Mouse (Mus musculus) cerebellum, adult 9-10 months (tissue): Measurements from ENCODE around the gene Ldhc.
"Not testable (repeated sequence)": the region's sequence is repeated elsewhere in the genome, so short reads cannot be mapped to it uniquely, and the experiment has no call there.

Experiments
- DNase-seq: peaks from one replicate; pipeline ENCODE4 v3.0.0; 2022

Gene Ldhc

DNA sequence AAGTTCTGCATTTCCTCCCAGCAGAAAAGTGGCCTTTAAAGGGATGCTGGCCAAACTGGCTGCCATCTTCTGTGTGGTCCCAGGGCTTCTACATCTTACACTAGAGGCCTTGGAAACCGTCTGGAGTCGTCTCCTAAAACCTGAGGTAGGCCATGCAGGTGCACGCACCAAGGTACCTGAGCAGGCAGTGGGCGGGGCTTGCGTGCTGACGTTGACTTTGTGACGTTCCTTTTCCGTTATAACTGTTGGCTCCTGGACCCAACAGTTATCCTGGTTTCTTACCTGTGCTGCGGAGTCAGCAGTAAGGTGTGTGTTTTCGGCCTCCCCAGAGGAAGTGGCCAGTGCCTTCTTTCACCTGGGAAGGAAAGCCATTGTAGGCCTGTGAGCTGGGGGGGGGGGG lies at the start of gene Ldhc:
Ldhc (plus strand) TSS at position 208 of the 400 bp plus-strand sequence.
- DNase-seq: no peak

DNA sequence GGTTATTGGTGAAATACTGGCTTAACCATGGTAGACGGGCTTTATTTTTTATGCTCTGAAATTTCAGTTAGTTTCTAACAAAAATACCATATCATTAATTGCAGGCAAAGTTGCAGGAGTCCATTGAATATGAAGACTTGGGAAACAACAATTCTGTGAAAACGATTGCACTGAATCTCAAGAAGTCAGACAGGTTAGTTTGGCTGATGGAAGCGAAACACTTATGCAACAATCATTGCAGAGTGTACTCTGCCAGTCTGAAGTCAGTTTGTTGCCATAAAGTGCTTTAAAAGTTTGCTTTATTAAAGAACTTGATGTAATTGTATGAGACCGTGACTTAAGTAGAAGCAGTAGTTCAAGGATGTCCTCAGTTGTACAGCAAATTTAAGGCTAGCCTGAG lies 47.0 kb upstream of the Ldhc start:
- no peak for DNase-seq

GRCm38 (mm10) chr7:46820876-46821632 lies 39.9 kb upstream of the Ldhc start:
- DNase-seq: not testable (repeated sequence)

GRCm38 (mm10) chr7:46827046-46827802 lies 33.8 kb upstream of the Ldhc start:
- DNase-seq: no peak

DNA sequence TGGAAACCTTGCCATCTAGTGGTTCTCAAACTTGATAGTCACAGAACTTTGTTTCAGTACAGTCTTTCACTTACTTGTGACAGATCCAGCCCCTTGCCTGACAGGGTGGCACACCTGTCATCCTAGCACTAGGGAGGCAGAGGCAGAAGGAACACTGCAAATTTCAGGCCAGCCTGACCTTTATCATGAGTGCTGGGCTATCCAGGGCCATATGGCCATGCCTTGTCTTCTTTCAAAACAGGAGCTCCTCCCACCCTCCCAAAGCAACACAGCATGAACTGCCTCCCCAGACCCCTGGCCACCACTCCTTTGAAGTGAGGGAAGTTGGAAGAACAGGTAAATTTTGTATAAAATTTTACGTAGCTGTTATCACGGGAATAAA lies 33.2 kb upstream of the Ldhc start:
- no peak for DNase-seq

GRCm38 (mm10) chr7:46829911-46830310 lies 31.1 kb upstream of the Ldhc start:
- DNase-seq: no peak

DNA sequence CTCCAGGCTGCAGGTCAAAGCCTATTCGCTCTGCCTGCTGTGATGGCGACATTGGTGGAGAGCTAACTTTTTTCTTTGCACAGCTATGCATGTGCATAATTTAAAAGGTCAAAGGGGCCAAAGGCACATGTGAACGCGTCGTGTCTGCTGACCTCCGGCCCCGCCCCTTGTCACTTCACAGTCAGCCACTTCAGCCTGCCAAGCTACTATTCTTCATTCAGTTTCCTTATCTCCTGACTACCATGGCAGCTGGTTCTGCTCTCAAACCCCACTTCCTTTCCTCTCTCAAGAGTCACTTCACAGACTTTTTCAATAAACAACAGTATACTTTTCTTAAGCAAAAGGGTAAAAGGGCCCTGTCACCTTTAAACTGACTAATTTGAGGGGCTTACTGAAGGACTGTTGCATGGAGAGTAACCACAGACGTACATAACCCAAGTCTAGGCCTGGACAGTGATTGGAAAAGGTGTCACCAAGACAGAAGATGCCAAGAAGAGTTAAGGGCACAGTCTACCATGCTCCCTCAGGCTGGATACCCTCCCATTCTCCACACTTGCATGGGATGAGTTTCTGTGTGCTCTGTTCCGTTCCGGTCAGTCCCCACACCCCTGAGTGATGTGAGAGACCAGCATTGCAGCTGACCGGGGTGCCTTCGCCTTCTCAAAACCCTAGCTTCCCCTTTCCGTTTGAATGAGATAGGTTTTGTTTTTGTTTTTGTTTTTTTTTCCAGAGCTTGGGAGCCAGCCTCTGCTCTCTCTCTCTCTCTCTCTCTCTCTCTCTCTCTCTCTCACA lies 30.0 kb upstream of the Ldhc start:
- DNase-seq: no peak

DNA sequence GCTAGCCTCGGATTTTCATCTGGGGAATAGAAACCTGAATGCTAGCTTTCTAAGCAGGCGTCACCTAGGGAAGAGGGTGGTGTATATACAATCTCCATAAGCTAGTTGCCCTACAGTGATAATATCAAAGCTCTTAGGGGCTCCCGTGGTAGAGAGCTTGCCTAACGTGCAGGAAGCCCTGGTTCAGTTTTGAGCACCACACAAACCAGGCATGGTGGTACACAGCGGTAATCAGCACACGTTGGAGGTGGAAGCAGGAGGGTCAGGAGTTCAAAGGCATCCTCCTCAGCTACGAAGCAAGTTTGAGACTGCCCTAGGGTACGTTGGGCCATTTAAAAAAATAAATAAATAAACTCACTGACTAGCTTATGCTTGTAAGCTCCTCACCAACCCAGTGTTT lies 29.3 kb upstream of the Ldhc start:
- DNase-seq: no peak

- not testable (repeated sequence) for DNase-seq
These were observed 28.7 kb upstream of the Ldhc start for GRCm38 (mm10) chr7:46832112-46832810.

GRCm38 (mm10) chr7:46833266-46833665 lies 27.7 kb upstream of the Ldhc start:
- no peak for DNase-seq

- no peak for DNase-seq
These were observed 27.2 kb upstream of the Ldhc start for GRCm38 (mm10) chr7:46833670-46834255.

DNA sequence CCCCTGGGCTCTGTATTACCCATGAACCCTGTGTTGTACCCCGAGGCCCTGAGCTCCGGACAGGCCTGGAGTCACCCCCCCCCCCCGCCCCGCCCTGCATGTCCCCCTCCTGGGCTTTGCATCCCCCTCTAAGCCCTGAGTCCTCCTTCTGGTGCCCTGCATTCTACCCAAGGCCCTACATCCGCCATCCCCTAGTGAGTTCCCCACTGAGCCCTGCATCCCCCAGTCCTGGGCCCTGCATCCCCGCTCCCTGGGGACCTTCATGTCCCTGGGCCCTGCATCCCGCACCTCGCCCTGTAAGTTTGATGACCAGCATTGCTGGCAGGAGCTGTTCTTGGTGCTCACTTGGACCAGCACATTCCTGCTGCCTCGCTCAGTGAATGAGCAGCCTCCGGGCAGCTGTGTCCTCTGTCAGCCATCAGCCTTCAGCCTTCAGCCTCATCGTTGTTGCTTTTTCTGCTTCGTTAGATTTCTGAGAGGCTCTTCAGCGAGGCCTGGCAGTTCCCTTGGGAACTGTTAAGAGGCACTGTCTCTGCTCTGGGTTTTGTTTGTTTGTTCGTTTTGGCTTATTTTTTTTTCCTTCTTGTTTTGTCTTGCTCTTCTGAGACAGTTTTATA lies 25.9 kb upstream of the Ldhc start:
- no peak for DNase-seq

DNA sequence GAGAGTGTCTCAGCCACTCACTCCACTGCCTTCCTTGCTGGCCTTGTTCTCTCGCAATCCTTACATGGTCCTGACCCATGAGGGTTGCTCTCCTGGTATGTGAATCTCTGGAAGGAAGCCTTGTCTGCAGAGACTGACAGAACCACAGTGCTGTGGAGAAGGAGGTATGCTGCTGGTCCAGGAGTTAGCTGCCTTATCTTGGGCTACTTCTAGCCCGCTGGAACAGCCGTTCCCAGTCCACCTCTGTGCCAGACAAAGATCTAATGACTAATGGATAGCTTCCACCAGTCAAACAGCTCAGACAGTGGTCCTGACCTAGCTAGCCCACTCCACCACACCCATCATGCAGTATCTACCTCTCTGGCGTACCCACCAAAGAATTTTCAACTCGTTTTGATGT lies 24.6 kb upstream of the Ldhc start:
- DNase-seq: no peak

DNA sequence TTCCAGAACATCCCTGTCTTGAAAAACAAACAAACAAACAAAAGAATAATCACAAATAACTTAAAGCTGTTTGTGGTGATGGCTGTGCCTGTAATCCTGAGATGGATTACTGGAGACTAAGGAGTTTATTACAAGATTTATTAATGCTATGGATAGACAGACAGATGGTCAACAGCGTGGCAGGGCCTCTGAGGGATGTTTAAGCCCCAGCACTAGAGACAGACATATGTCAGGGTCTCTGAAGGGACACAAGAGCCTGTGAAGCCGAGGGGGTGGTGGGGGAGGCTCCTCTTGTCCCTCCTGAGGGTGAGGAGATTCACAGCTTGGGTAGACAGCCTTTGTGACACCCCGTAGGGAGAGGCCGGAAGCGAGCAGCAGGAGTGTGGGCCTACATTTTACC lies 23.9 kb upstream of the Ldhc start:
- no peak for DNase-seq

GRCm38 (mm10) chr7:46838104-46838671 lies 22.8 kb upstream of the Ldhc start:
- DNase-seq: peak; percentile 34

GRCm38 (mm10) chr7:46838891-46839302 lies 22.1 kb upstream of the Ldhc start:
- DNase-seq: peak; percentile 84

GRCm38 (mm10) chr7:46839446-46839845 lies 21.6 kb upstream of the Ldhc start:
- no peak for DNase-seq

DNA sequence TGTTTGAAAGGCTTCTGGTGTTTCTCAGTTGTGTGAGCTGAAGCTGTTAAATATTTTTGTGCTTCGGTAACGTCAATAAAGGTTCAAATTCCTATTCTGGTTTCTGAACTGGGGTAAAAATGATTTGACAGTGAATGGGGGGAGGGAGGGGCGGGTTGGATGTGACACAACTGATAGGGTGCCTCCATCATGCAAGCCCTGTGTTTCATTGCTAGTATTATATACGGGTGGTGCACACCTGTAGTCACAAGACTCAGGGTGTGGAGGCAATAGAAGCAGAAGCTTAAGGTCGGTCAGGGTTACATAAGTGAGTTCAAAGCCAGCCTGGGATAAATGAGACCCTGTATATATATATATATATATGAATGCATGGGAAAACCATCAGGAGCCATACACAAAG lies 21.1 kb upstream of the Ldhc start:
- peak; percentile 22 for DNase-seq

- no peak for DNase-seq
These were observed 20.7 kb upstream of the Ldhc start for GRCm38 (mm10) chr7:46840326-46840725.

- DNase-seq: peak; percentile 20
These were observed 20.0 kb upstream of the Ldhc start, which contains the start of gene Ldha for GRCm38 (mm10) chr7:46840787-46841525. Gene Ldha (plus strand): TSS chr7:46841475.

- peak; percentile 26 for DNase-seq
These were observed 18.7 kb upstream of the Ldhc start for GRCm38 (mm10) chr7:46842278-46842677.
